Mouse (Mus musculus) forebrain, embryonic 11.5 days (tissue): ENCODE measurements at regions not wholly inside any gene's neighbourhood (a gene's known extent, or its start where the extent isn't known, plus 50 kb on each side); places are given as distances from the start of the nearest gene placed in this dataset.
"Not testable (repeated sequence)": the region's sequence is repeated elsewhere in the genome, so short reads cannot be mapped to it uniquely, and the experiment has no call there.

Source experiments
- ATAC-seq: fragments of 200-750 bp; cut with Nextera tagmentation; replicated peaks from 2 replicates; pipeline ENCODE4 v1.8.0; 2017; ENCODE audit warnings: moderate TSS enrichment; ENCODE audit not compliant: low FRiP score
- DNase-seq: peaks from one replicate; pipeline ENCODE4 v3.0.0-alpha.2; 2017; ENCODE audit warnings: low spot score
- H3K27ac ChIP-seq: fragments of 300-500 bp; sonication (generic); 2 replicates; pipeline ENCODE4 v1.5.1; 2014; ENCODE audit warnings: low read depth, low read length
- H3K27me3 ChIP-seq: fragments of 300-500 bp; sonication (generic); 2 replicates; pipeline ENCODE4 v1.6.1; 2014; ENCODE audit warnings: mild to moderate bottlenecking, low read length, mixed read lengths; ENCODE audit not compliant: control insufficient read depth, insufficient read depth
- H3K36me3 ChIP-seq: fragments of 300-500 bp; sonication (generic); 2 replicates; pipeline ENCODE4 v1.6.1; 2014; ENCODE audit warnings: mild to moderate bottlenecking, low read length, moderate library complexity, mixed read lengths; ENCODE audit not compliant: control insufficient read depth, insufficient read depth
- H3K4me1 ChIP-seq: fragments of 300-500 bp; sonication (generic); replicated peaks from 2 replicates; pipeline ENCODE4 v1.6.1; 2014; ENCODE audit warnings: low read length, mixed read lengths; ENCODE audit not compliant: control insufficient read depth, insufficient read depth
- H3K4me2 ChIP-seq: fragments of 300-500 bp; sonication (generic); 2 replicates; pipeline ENCODE4 v1.6.1; 2014; ENCODE audit warnings: low read depth, mild to moderate bottlenecking, low read length, moderate library complexity, mixed read lengths; ENCODE audit not compliant: severe bottlenecking
- H3K4me3 ChIP-seq: fragments of 300-500 bp; sonication (generic); 2 replicates; pipeline ENCODE4 v1.5.1; 2014; ENCODE audit warnings: low read depth, low read length
- H3K9ac ChIP-seq: fragments of 300-500 bp; sonication (generic); 2 replicates; pipeline ENCODE4 v1.6.1; 2014; ENCODE audit warnings: low read length
- H3K9me3 ChIP-seq: fragments of 300-500 bp; sonication (generic); 2 replicates; pipeline ENCODE4 v1.6.1; 2016; ENCODE audit warnings: low read length, mixed read lengths; ENCODE audit not compliant: control insufficient read depth
- WGBS: fragments of 180-500 bp; shearing (Covaris S2); extraction: QIAGEN DNeasy Blood & Tissue Kit; methylation state at CpG from one replicate; pipeline ENCODE4 v1.1.7; 2014; 5-methylcytosine and 5-hydroxymethylcytosine counted together

GRCm38 (mm10) chr8:113496896-113497295 is 138.5 kb upstream of the Mon1b start:
- 77% methylated on average over 12 of the region's 12 CpGs for WGBS
- Histone ChIP-seq H3K27ac (no peak overlapping the region), H3K4me1 (no peaks in the 10 kb centered on the region), H3K9me3 (no peaks in the 10 kb centered on the region), H3K9ac (no peak overlapping the region), H3K4me3 (no peak overlapping the region), H3K36me3 (no peaks in the 10 kb centered on the region), H3K27me3 (no peaks in the 10 kb centered on the region), H3K4me2 (no peak overlapping the region)
- ATAC-seq (no peak), DNase-seq (no peak)

GRCm38 (mm10) chr8:113502671-113503070 is 132.7 kb upstream of the Mon1b start:
- Histone ChIP-seq H3K36me3 (no peaks in the 10 kb centered on the region), H3K9me3 (no peaks in the 10 kb centered on the region), H3K27me3 (no peaks in the 10 kb centered on the region), H3K27ac (no peak overlapping the region), H3K9ac (no peak overlapping the region), H3K4me2 (no peak overlapping the region), H3K4me3 (no peak overlapping the region), H3K4me1 (no peaks in the 10 kb centered on the region)
- ATAC-seq (no peak), DNase-seq (no peak)
- WGBS = 78% methylated on average over 4 of the region's 4 CpGs

DNA sequence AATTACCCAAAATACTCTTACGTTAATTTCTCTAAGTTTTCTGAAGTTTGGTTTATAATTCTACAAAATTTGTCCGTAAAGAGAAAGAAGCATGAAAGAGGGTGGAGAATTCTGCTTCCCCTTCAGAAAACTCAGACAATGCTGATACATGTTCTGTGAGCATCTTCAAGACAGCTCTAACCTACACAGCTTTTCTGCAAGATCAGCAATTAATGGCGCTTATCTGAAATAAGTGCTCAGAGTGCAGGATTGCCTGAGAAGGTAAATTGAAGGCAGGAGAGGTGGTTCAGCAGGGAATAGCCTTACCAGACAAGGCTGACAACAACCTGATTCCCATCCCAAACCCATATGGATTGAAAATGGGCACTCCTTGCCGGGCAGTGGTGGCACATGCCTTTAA is 122.5 kb upstream of the Mon1b start:
- DNase-seq (no peak), ATAC-seq (no peak)
- 96% methylated on average over 4 of the region's 4 CpGs for WGBS
- Histone ChIP-seq H3K27me3 (no peaks in the 10 kb centered on the region), H3K36me3 (no peaks in the 10 kb centered on the region), H3K9ac (no peak overlapping the region), H3K9me3 (no peaks in the 10 kb centered on the region), H3K4me3 (no peak overlapping the region), H3K27ac (no peak overlapping the region), H3K4me1 (no peaks in the 10 kb centered on the region), H3K4me2 (no peak overlapping the region)

DNA sequence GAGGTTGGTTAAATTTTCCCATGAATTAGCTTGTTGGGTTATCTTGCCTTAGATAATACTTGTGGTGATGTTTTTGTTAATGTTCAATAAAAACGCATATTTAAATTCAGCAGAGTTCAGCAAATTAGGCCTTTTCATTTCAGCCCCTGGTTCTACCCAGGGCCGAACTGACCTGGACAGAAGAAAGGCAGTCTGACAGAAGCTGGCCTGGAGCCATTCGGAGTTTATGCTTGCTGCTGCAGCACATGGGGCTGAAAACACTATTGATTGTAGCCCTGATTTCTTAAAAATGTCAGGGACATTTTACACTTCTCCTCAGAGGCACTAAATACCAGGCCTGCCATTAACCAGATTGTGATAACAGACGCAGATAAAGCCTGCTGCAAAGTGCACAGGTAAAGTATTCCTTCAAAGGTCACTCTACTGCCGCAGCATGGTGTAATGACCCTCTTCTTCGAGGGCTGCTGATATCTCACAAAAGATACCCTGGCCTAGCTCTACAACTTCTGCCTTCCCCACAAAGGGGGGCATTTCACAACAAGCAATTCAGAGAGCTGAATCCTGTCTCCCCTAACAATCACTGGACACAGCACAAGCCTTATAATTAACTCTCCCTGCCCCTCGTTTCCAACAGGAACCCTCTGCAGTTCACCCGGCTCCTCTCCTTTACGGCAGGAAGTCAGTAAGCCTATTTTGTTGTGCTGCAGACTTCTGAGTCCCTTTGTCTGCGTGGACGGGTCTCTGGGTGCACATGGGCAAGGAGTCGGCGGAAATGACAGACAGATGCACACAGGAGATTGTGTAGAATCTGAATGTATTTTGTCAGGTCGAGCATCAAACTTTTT is 121.3 kb upstream of the Mon1b start:
- 61% methylated on average over 14 of the region's 14 CpGs for WGBS
- Histone ChIP-seq H3K4me1 (no peaks in the 10 kb centered on the region), H3K27me3 (no peaks in the 10 kb centered on the region), H3K4me2 (no peak overlapping the region), H3K36me3 (no peaks in the 10 kb centered on the region), H3K9me3 (no peaks in the 10 kb centered on the region), H3K9ac (no peak overlapping the region), H3K27ac (no peak overlapping the region), H3K4me3 (no peak overlapping the region)
- no peak for ATAC-seq
- no peak for DNase-seq

GRCm38 (mm10) chr8:113514731-113515375 is 120.5 kb upstream of the Mon1b start:
- 54% methylated on average over 4 of the region's 4 CpGs for WGBS
- not testable (repeated sequence) for H3K4me1 ChIP-seq, H3K4me3 ChIP-seq, ATAC-seq, H3K27ac ChIP-seq, H3K9ac ChIP-seq, H3K4me2 ChIP-seq, DNase-seq, H3K9me3 ChIP-seq, H3K36me3 ChIP-seq, H3K27me3 ChIP-seq

GRCm38 (mm10) chr8:113516176-113516575 is 119.2 kb upstream of the Mon1b start:
- WGBS = 85% methylated on average over 7 of the region's 7 CpGs
- Histone ChIP-seq H3K4me2 (no peak overlapping the region), H3K36me3 (no peaks in the 10 kb centered on the region), H3K27me3 (no peaks in the 10 kb centered on the region), H3K9me3 (no peaks in the 10 kb centered on the region), H3K4me1 (no peaks in the 10 kb centered on the region), H3K9ac (no peak overlapping the region), H3K4me3 (no peak overlapping the region), H3K27ac (no peak overlapping the region)
- no peak for DNase-seq
- no peak for ATAC-seq

GRCm38 (mm10) chr8:113517912-113518311 is 117.5 kb upstream of the Mon1b start:
- WGBS = 91% methylated on average over 1 of the region's 1 CpGs
- no peak overlapping the region for H3K4me2 ChIP-seq
- H3K9me3 ChIP-seq = no peaks in the 10 kb centered on the region
- no peak for DNase-seq
- no peak overlapping the region for H3K4me3 ChIP-seq
- H3K36me3 ChIP-seq = no peaks in the 10 kb centered on the region
- no peaks in the 10 kb centered on the region for H3K27me3 ChIP-seq
- H3K27ac ChIP-seq = no peak overlapping the region
- no peak for ATAC-seq
- H3K9ac ChIP-seq = no peak overlapping the region
- H3K4me1 ChIP-seq = no peaks in the 10 kb centered on the region

DNA sequence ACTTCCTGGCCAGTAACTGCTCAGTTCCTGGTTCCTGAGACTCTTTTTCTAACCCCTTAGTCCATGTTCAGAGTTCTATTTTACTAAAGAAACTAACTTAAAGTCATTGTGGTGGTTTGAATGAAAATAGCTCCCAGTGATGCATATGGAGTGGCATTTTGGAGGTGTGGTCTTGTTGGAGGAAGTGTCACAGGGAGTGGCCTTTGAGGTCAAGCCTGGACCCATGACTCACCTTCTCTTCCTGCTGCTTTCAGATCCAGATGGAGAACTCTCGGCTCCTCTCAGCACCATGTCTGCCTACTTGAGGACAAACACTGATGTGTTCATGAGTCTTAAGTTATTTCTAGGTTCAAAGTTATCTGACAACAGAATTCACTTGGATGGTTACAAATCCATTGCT is 111.8 kb upstream of the Mon1b start:
- Histone ChIP-seq H3K4me3 (no peak overlapping the region), H3K4me1 (no peaks in the 10 kb centered on the region), H3K9me3 (no peaks in the 10 kb centered on the region), H3K9ac (no peak overlapping the region), H3K27me3 (no peaks in the 10 kb centered on the region), H3K36me3 (no peaks in the 10 kb centered on the region), H3K4me2 (no peak overlapping the region), H3K27ac (no peak overlapping the region)
- no peak for DNase-seq
- ATAC-seq = no peak
- 76% methylated on average over 1 of the region's 1 CpGs for WGBS
